Mouse (Mus musculus) cortical plate, adult 2 months (tissue): ENCODE data around the gene Tmem50a.

Experiments
- CTCF ChIP-seq: fragments of 200-500 bp; IDR thresholded peaks from 2 replicates; pipeline ENCODE4 v1.5.1; 2011; ENCODE audit warnings: mild to moderate bottlenecking, control low read depth, low read length; ENCODE audit not compliant: insufficient read depth; ENCODE audit errors: extremely low read depth
- POLR2A ChIP-seq: fragments of 200-500 bp; IDR thresholded peaks from 2 replicates; pipeline ENCODE4 v1.6.1; 2011; ENCODE audit warnings: mild to moderate bottlenecking, low read length, control low read depth; ENCODE audit not compliant: insufficient read depth; ENCODE audit errors: extremely low read depth

DNA sequence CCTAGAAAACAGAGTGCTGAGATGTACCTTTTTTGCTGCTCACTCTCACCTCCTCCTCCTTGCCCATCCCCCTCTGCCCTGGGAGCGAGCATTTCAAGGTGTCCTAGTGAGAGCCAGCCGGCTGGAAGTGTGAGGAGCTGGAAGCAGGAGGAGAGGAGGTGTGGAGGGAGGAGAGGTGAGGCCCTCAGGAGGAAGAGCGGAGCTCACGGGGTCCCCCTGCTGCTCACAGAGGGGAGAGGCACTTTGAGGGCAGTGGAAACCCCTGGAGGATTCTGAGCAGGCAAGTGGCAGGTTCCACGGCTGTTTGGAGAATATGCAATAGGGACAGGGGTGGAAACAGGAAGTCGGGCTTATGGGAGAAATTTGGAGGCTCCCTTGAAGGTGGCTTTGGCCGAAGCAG, 31.6 kb downstream of the Tmem50a start:
- TF ChIP-seq POLR2A (no peak), CTCF (peak; percentile 34; the same call in 1 of the 2 replicates)
